Mouse (Mus musculus) urinary bladder, postnatal 10 days (tissue): ENCODE measurements around the gene Pias3.
"Not testable (repeated sequence)": the region's sequence is repeated elsewhere in the genome, so short reads cannot be mapped to it uniquely, and the experiment has no call there.

ENCODE experiments used
- DNase-seq: peaks from one replicate; pipeline ENCODE4 v3.0.0; 2022; ENCODE audit warnings: low spot score

The Pias3 gene

DNA sequence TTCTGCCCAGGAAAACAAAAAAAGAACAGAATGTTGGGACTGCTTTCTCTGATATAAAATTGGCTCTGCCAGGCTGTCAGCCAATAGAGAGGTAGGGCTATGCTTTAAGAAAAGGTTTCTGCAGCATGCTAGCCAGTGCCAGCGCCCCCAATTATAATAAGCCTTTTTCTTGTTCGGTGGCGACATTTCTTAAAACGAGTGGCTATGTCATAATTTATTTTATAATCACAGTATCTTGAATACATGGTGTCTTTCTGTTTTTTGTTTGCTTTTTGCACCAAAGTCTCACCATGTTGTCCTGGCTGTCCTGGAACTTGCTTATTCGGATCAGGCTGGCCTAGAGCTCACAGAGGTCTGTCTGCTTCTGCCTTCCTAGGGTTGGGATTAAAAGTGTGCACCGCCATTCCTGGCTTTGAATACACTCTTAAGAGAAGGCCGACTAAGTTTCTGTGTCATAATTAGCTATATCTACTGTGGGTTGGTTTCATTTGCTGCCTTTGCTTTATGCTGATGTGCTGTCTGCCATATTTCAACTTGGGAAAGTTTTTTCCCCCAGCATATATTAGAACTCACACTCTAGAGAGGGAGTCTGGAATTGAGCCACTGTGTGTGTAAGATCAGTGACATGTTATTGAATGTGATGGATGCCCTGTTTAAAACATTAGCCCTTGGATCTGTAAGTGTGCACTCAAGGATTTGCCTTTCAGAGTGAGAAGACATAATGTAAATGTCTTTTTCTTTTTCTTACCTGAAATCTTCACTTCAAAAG lies 32.6 kb downstream of the Pias3 start:
- DNase-seq, result no peak

DNA sequence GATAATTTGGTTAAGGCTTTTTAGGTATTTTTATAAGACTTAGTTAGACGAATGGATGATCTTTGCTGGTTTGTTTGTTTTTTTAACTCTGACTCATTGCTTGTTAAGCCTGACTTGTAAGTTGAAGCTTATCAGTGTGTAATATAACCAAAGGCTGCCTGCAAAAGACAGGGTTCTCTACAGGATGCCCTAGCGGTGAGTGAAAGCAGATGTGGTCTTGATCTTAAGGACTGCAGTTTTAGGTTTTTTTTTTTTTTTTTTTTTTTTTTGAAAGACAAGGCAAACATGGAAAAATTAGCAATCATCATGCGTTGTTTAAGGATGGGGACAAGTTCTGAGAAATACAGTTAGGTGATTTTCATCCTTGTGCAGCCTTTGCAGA lies 33.2 kb downstream of the Pias3 start:
- DNase-seq, result no peak

DNA sequence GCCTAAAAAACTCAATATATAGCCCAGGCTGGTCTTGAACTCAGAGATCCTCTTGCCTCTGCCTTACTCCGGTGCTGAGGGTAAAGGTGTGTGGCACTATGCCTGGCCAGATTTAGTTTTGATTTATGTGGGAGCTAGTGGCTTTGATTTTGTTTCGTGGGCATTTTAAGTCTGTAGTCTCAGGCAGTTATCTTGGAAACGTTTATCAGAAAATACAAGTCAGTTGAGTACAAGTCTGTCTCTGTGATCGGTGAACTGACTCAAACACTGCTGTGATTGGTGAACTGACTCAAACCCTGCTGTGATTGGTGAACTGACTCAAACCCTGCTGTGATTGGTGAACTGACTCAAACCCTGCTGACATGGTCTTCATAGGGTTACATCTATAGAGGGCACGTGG lies 34.6 kb downstream of the Pias3 start:
- DNase-seq, result no peak

DNA sequence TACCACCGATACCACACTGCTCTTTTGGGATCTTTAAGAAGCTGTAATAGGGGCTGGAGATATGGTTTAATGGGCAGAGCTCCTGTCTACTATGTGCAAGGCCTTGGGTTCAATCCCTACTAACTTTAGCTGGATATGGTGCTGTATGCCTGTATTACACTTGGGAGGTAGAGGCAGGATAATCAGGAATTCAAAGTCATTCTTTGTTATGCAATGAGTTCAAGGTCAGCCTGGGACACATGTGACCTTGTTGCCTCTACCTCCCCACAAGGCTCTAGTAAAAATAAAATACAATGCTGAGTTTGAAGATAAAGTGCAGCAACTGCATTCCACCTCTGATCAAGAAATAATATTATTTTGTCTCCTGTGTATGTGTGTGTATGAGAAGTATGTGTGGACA lies 37.8 kb downstream of the Pias3 start:
- DNase-seq, result no peak

DNA sequence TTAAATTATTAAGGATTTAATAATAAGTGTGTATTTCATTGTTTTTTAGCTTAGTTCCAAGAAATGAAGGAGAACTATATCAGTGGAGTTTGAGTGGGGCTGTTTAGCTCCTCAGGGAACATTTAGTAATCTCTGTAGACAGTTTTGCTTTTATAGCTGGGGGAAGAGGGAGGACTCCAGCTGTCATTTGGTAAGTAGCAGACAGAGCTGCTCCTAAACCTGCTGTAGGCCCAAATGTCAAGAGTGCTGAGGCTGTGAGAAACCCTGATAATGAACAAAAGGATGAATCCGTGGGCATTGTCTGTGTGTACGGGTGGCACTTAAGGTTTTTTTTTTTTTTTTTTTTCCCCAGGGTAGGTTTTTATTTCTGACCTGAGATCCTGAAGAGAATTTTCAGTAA lies 39.0 kb downstream of the Pias3 start:
- DNase-seq, result no peak

DNA sequence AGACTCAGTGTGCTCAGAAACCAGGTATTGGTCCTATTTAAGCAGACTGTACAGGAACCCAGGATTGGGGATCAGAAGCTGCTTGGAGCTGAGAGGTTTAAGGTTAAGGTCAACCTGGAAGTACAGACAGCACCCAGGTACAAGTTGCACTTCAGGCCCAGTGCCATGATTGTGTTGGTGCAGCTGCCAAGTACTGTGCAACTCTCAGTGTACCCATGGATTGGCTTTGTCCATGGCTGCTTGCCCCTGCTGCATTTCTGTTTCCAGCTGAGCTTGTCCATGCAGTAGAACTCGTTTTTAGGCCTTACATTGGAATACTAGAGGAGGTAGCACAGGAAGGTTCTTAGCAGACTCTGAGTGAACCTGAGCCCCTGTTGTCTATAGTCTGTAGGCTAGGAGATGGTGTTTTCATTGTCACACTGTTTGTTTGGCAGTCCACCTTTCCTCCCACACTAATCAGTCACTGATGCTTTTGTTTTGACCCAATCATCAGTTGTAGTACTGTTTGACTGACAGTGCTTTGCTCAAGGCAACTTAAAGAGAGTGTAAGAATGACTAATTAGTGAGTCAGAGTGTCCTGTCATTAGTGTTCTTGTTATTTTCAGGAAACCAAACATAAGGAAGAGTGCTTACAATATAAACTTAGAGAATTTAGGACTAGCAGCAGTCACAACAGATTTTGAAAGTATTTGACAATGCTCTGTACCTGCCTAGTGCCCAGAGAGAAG lies 41.0 kb downstream of the Pias3 start:
- DNase-seq, result no peak

DNA sequence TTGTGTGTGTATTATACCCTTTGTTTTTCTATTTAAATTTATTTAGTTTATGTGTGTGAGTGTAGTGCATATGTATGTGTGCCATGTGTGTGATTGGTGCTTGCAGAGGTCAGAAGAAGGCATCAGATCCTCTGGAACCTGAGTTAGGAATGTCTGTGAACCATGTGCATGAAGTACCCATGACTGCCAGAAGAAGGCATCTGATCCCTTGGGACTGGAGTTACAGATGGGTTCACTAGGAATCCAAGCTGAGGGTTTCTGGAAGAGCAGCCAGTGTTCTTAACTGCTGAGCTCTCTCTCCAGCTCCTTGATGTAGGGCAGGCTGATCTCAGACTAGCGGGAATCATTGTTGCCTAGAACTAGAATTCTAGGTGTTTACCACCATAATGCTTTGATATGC lies 41.8 kb downstream of the Pias3 start:
- no peak for DNase-seq

DNA sequence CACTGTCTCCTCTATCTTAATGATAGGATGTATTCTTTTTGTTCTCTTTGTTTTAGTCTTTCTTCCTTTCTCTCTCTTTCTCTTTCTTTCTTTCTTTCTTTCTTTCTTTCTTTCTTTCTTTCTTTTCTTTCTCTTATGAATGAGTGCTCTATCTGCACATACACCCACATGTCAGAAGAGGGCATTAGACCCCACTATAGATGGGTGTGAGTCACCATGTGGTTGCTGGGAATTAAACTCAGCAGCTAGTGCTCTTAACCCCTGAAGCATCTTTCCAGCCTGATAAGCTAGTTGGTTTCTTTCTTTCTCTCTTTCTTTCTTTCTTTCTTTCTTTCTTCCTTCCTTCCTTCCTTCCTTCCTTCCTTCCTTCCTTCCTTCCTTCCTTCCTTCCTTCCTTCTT lies 44.1 kb downstream of the Pias3 start:
- not testable (repeated sequence) for DNase-seq

DNA sequence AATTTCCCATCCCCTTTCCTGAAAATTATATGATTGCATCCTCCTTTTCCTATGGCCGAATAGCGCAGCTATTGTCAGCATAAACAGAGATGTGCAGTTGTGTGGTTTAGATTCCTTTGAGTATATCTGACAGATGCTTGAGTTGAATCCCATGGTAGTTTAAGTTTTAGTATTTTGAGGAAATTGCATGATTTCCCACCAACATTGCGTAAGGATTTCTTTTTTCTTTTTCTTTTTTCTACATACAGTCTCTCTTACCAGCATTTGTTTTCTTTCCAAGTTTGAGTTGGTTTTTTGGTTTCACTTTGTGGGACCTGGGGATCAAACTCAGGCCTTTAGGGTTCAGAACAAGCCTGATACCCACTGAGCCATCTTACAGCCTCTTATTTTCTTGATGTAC lies 48.2 kb downstream of the Pias3 start:
- no peak for DNase-seq

DNA sequence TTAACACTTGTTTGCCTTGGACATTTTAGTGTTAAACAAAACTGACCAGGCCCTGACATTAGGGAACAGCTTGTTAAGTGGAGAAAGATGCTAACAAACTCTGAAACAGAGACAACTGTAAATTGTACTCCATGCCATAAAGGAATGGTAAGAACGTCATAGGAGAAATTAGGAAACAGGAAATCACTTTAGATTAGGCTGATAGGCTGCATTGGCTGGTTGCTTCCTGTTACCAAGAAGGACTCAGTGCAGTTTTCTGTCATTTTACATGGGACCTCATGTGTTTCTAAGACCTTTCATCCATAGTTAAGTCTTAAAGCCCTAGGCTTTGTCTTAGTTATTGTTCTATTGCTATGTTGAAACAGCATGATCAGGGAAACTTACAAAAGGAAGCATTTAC lies 50.6 kb downstream of the Pias3 start:
- DNase-seq, result no peak
